Mouse (Mus musculus) neural tube, embryonic 11.5 days (tissue): ENCODE measurements around the gene Raly. TPM values are rescaled to one million over a fixed set of nuclear protein-coding genes. Genes with fewer than 3 reads are reported as not detected.

Source experiments
- ATAC-seq: fragments of 200-750 bp; cut with Nextera tagmentation; 2 replicates; pipeline ENCODE4 v1.8.0; 2017; ENCODE audit warnings: moderate number of reproducible peaks, mild to moderate bottlenecking, moderate TSS enrichment, moderate library complexity; ENCODE audit not compliant: insufficient read depth, low FRiP score, low TSS enrichment
- DNase-seq: peaks from one replicate; pipeline ENCODE4 v3.0.0-alpha.2; 2015; ENCODE audit warnings: low spot score
- H3K27ac ChIP-seq: fragments of 300-500 bp; sonication (generic); 2 replicates; pipeline ENCODE4 v1.5.1; 2014; ENCODE audit warnings: low read depth, mild to moderate bottlenecking, low read length
- H3K27me3 ChIP-seq: fragments of 300-500 bp; sonication (generic); 2 replicates; pipeline ENCODE4 v1.6.1; 2014; ENCODE audit warnings: mild to moderate bottlenecking, low read length, mixed read lengths; ENCODE audit not compliant: control insufficient read depth, insufficient read depth
- H3K36me3 ChIP-seq: fragments of 300-500 bp; sonication (generic); 2 replicates; pipeline ENCODE4 v1.6.1; 2014; ENCODE audit warnings: mild to moderate bottlenecking, low read length, moderate library complexity, mixed read lengths; ENCODE audit not compliant: control insufficient read depth, insufficient read depth
- H3K4me1 ChIP-seq: fragments of 300-500 bp; sonication (generic); 2 replicates; pipeline ENCODE4 v1.6.1; 2014; ENCODE audit warnings: low read length, mixed read lengths; ENCODE audit not compliant: control insufficient read depth, insufficient read depth
- H3K4me2 ChIP-seq: fragments of 300-500 bp; sonication (generic); 2 replicates; pipeline ENCODE4 v1.6.1; 2014; ENCODE audit warnings: low read depth, mild to moderate bottlenecking, moderate library complexity
- H3K4me3 ChIP-seq: fragments of 300-500 bp; sonication (generic); 2 replicates; pipeline ENCODE4 v1.5.1; 2014; ENCODE audit warnings: low read depth, low read length
- H3K9ac ChIP-seq: fragments of 300-500 bp; sonication (generic); 2 replicates; pipeline ENCODE4 v1.6.1; 2014; ENCODE audit warnings: mild to moderate bottlenecking, low read length
- H3K9me3 ChIP-seq: fragments of 300-500 bp; sonication (generic); 2 replicates; pipeline ENCODE4 v1.6.1; 2016; ENCODE audit warnings: low read length; ENCODE audit not compliant: control insufficient read depth
- WGBS: fragments of 180-500 bp; shearing (Covaris S2); extraction: QIAGEN DNeasy Blood & Tissue Kit; methylation state at CpG from one replicate; pipeline ENCODE4 v1.1.7; 2014; 5-methylcytosine and 5-hydroxymethylcytosine counted together
- polyA plus RNA-seq: library from polyadenylated mRNA; unstranded; fragments of >200 nt; fragmentation: Nextera tagmentation; extraction: Ambion mirVana; gene quantifications from 2 replicates; pipeline ENCODE4 v1.2.1, GENCODE M21; 2014

The Raly gene
- 59.4 and 74.7 TPM in 2 replicates for polyA plus RNA-seq

DNA sequence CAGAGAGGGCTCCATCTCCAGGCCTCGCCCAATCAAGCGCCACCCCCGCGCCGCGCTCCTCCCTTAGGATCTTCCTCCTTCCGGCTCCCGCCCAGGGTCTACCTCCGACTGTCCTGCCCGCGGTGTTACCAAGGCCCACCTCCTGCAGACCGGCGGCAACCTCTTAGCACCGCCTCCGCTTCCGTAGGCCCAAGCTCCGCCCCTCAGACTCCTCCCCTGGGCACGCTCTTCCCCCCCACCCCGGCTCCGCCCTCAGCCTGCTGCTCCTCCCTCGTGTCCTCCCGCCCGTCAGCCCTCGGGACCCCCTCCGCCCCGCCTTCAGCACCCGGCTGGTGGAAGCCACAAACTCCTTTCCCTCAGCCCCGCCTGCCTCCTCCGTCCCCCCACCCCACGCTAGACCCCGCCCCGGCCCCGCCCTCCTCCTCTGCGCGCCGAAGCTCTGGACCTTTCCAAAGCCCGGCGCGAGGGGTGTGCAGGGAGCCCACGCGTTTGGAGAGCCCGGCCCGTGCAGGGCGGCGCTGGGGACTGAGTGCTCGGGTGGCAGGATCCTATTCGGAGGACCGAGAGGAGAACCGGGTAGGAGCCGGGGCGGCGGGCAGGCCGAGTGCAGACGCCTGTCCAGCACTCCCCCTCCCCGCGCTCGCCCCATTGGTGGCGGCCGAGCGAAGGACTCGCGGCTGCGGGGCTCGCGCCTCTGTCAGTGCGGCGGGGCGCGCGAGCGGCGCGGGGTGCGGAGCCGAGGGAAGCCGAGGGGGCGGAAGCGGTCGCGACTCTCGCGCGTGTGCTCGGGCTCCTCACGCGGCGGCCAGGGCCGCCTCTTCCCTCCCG lies at the start of gene Raly, which contains the start of gene a:
Gene Raly (plus strand): TSS at position 441 of the 828 bp plus-strand sequence.
Gene a (plus strand): TSS at position 747 of the 828 bp plus-strand sequence.
- Histone ChIP-seq H3K4me1 (peaks cover 24% of the 10 kb centered on the region), H3K9ac (peak within 1 kb of the TSS; percentile 96), H3K4me2 (peak within 1 kb of the TSS; percentile 82), H3K27me3 (no peaks in the 10 kb centered on the region), H3K36me3 (peaks cover under 1% of the 10 kb centered on the region; the same call in 1 of the 2 replicates), H3K27ac (peak within 1 kb of the TSS; percentile 95), H3K9me3 (no peaks in the 10 kb centered on the region), H3K4me3 (peak within 1 kb of the TSS; percentile 86)
- peak; percentile 98 for ATAC-seq
- DNase-seq: peak; percentile 99
- whole genome bisulfite sequencing: under 1% methylated on average over 54 of the region's 89 CpGs

DNA sequence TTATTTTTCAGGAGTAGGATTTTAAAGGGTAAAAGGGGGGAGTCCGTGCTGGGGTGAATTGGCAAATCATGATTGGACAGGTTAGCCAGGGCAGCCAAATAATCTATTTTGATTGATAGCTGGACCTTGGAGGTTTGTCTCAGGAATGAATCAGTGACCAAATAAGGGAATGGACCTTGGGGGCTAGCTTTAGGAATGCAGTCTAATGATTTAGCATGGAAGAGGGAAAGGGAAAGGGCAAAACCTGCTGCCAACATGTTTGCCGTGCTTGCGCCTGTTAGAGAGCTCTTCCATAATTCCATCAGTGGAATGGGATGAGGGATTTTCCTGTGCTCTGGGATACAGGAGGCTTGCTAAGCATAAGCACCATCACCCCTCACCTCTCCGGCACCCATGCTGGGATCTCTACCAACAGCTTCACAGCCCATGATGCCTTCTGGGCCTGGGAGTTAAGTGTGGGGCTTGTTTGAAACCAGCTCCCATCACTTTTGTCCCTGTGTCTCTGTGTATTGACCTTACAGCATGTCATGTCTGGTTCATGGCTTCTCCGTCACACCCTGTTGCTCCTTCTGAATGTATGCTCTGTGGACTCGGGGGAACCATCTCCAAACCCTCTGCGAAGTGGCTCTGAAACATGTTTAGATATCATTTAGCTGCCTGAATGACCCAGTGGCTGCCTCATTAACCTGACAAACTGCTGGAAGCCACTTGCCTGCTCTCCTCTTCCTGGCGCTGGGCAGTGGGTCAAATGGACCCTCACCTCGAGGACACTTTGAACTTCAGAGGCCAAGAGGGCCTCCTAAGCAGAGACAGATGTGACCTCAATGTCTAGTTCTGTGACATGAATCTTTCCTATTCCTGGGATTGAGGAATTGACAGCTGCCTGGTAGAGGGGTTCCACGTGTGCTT lies 47.7 kb upstream of the Raly start:
- WGBS: 61% methylated on average over 10 of the region's 10 CpGs
- Histone ChIP-seq H3K4me1 (peaks cover 3% of the 10 kb centered on the region; the same call in 1 of the 2 replicates), H3K4me3 (no peak overlapping the region), H3K27me3 (no peaks in the 10 kb centered on the region), H3K4me2 (no peak overlapping the region), H3K36me3 (no peaks in the 10 kb centered on the region), H3K9ac (no peak overlapping the region), H3K27ac (peak overlapping the region; percentile 20; the same call in 1 of the 2 replicates), H3K9me3 (no peaks in the 10 kb centered on the region)
- ATAC-seq (no peak), DNase-seq (no peak)

DNA sequence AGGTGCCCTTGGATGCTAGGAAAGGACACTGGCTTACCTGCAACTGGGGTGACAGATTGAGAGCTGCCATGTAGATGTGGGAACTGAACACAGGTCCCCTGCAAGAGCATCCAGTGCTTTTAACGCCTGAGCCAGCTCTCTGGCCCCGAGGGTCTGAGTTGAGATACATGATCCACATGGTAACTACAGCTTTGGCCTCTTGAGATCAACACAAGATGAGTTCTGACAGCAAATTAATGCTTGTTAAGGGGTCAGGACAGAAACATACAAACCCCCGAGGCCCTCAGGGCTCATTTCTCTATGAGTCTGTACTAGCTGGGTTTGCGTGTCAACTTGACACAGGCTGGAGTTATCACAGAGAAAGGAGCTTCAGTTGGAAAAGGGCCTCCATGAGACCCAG lies 47.0 kb upstream of the Raly start:
- H3K4me1 ChIP-seq: peaks cover 3% of the 10 kb centered on the region; the same call in 1 of the 2 replicates
- WGBS: 71% methylated on average over 4 of the region's 4 CpGs
- DNase-seq (no peak), ATAC-seq (no peak)
- H3K27ac ChIP-seq: no peak overlapping the region
- no peaks in the 10 kb centered on the region for H3K27me3 ChIP-seq
- no peak overlapping the region for H3K9ac ChIP-seq
- no peaks in the 10 kb centered on the region for H3K36me3 ChIP-seq
- H3K4me3 ChIP-seq: no peak overlapping the region
- no peaks in the 10 kb centered on the region for H3K9me3 ChIP-seq
- no peak overlapping the region for H3K4me2 ChIP-seq

DNA sequence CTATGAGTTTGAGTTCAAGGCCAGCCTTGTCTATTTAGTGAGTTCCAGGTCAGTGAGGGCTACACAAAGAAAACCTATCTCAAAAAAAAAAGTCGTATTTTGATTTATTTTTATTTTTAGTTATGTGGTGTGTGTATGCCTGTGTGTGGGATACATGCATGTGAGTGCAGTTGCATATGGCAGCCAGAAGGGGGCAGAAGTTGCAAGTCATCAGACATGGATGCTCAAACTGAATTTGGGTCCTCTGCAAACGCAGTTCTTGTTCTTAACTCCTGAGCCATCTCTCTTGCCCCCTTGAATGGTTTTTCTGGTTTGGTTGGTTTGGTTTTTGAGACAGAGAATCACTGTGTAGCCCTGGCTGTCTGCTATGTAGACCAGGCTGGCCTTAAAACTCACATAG lies 42.5 kb upstream of the Raly start:
- no peak overlapping the region for H3K4me3 ChIP-seq
- no peak for ATAC-seq
- no peaks in the 10 kb centered on the region for H3K4me1 ChIP-seq
- DNase-seq: no peak
- no peak overlapping the region for H3K27ac ChIP-seq
- 91% methylated on average over 2 of the region's 2 CpGs for WGBS
- H3K4me2 ChIP-seq: no peak overlapping the region
- H3K9me3 ChIP-seq: no peaks in the 10 kb centered on the region
- no peak overlapping the region for H3K9ac ChIP-seq
- no peaks in the 10 kb centered on the region for H3K27me3 ChIP-seq
- no peaks in the 10 kb centered on the region for H3K36me3 ChIP-seq

DNA sequence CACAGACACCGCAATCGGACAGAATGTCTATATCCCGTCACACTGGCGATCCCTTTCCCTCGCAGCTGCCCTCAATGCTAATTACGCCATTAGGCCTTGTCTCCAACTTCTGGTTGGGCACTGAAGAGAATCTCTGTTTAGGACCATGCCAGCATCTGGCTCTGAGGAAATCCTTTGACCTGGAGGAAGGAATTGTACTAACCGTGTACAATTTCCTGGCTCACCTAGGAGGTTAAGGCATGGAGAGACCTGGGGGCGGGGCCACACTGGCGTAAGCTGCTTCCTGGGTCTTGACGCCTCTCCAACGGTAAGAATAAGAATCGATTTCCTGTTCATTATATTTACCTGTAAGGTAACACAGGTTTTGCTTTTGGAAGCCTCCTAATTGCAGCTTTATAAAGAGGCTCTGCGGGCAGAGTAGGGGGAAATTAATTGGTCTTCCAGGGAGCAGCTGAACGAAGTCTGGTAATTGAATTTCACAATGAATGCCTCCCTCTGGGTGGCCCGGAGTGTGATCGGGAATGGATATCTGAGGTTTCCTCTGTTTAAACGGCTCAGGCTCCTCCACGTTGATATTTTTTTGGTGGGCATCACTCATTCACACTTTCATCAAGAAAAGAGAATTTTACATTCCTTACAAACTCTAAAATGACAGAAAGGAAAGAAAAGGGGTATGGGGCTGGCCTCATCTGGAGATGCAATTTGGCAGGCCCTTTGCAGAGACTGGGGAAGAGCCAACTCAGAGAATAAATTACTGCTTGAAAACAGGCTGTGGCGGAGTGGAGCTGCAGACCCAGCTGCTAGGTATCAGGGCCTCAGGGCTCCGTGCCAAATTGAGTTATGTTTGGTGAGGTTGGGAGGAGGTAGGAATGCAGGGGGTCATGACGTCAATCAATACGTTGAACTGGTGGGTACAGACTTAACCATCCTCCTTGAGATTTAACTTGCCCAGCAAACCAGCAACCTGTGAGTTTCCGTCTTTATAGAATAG lies 41.6 kb upstream of the Raly start:
- Histone ChIP-seq H3K4me3 (no peak overlapping the region), H3K9ac (no peak overlapping the region), H3K9me3 (no peaks in the 10 kb centered on the region), H3K4me2 (no peak overlapping the region), H3K36me3 (no peaks in the 10 kb centered on the region), H3K27me3 (no peaks in the 10 kb centered on the region), H3K4me1 (no peaks in the 10 kb centered on the region), H3K27ac (no peak overlapping the region)
- DNase-seq (peak; percentile 35), ATAC-seq (no peak)
- WGBS: 60% methylated on average over 23 of the region's 23 CpGs

DNA sequence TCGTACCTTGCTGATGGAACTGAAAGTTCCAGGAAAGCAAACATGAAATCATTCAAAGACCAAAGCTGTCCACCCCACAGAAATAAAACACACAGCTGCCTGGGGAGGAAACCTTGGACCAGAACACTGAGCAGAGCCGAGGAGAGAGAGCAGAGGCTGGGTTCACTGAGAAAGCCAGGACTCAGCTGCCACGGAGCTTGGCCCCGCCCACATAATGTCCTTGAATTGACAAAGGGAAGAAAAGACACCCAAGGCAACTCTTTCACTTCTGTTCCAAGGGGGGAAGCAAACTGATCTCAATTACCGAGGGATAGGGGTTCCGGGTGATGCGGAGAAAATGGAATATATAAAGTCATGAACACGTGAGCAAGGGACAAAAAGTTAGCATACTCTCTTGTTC lies 39.0 kb upstream of the Raly start:
- no peaks in the 10 kb centered on the region for H3K36me3 ChIP-seq
- no peak overlapping the region for H3K27ac ChIP-seq
- no peak overlapping the region for H3K9ac ChIP-seq
- WGBS: 56% methylated on average over 8 of the region's 8 CpGs
- no peak overlapping the region for H3K4me3 ChIP-seq
- no peaks in the 10 kb centered on the region for H3K9me3 ChIP-seq
- H3K4me1 ChIP-seq: no peaks in the 10 kb centered on the region
- DNase-seq (no peak), ATAC-seq (no peak)
- no peaks in the 10 kb centered on the region for H3K27me3 ChIP-seq
- H3K4me2 ChIP-seq: no peak overlapping the region

DNA sequence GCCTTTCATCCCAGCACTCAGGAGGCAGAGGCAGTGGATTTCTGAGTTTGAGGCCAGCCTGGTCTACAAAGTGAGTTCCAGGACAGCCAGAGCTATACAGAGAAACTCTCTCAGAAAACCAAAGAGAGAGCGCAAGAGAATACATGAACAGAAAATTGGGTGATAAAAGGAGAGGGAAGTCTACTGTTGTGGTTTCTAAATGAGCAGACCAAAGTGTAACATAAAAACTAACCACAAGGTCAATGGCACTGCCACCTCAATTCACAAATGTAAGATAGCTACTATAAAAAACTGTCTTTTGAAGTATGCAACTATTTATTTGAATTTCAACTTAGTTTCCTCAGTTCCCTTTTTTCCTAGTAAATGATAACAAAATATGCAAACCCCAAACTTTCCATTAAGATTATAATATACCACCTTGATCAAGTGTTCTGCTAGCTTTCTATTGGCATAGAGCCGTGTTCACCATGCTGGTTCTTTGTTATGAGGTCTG lies 36.8 kb upstream of the Raly start:
- DNase-seq (no peak), ATAC-seq (no peak)
- no peak overlapping the region for H3K4me2 ChIP-seq
- H3K9ac ChIP-seq: no peak overlapping the region
- no peaks in the 10 kb centered on the region for H3K9me3 ChIP-seq
- H3K27me3 ChIP-seq: no peaks in the 10 kb centered on the region
- no peaks in the 10 kb centered on the region for H3K36me3 ChIP-seq
- H3K4me1 ChIP-seq: no peaks in the 10 kb centered on the region
- no peak overlapping the region for H3K4me3 ChIP-seq
- WGBS: 86% methylated on average over 2 of the region's 2 CpGs
- H3K27ac ChIP-seq: no peak overlapping the region

DNA sequence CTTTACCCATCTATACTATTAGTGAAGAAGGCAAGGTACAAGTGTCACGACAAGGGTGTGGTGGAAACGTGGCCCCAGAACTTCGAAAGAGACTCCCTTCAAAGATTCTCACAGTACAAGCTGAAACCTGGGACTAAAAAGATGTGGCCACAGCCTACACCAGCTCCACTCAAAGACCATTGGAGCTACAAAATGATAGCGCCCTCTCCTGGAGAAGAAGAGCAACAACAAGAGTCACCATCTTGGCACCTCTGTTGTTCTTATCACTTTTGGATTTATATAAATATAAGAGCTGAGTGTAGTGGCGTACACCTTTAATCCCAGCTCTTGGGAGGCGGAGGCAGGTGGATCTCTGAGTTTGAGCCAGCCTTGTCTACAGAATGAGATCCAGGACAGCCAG lies 35.1 kb upstream of the Raly start:
- ATAC-seq: no peak
- Histone ChIP-seq H3K36me3 (no peaks in the 10 kb centered on the region), H3K27ac (no peak overlapping the region), H3K4me1 (no peaks in the 10 kb centered on the region), H3K4me2 (no peak overlapping the region), H3K9me3 (no peaks in the 10 kb centered on the region), H3K27me3 (no peaks in the 10 kb centered on the region), H3K4me3 (no peak overlapping the region), H3K9ac (no peak overlapping the region)
- WGBS: 63% methylated on average over 6 of the region's 6 CpGs
- DNase-seq: no peak
